In genomic region chr1:125435369-125436135, GRCm38 (mm10) we compare ENCODE assay signal across 7 mouse cellular contexts. TPM values are rescaled to one million over a fixed set of nuclear protein-coding genes. Genes with fewer than 3 reads are reported as not detected.
DNase-seq lines count a peak whose midpoint lies in the region; ATAC-seq lines count a peak whose summit lies in the region.

Gene Actr3, minus strand, starts transcription at chr1:125435727.

- no peaks in the 10 kb centered on the region for H3K9me3 ChIP-seq in intestine, embryonic 15.5 days
- H3K9me3 ChIP-seq in midbrain, embryonic 10.5 days (replicated peaks): no peaks in the 10 kb centered on the region

- H3K27ac ChIP-seq in intestine, embryonic 15.5 days: peak within 1 kb of the TSS; percentile 99
- peak within 1 kb of the TSS; percentile 97 for H3K27ac ChIP-seq in midbrain, embryonic 10.5 days (replicated peaks)

- peak; percentile 100 for DNase-seq in adrenal gland, adult 2 months
- DNase-seq in embryo, embryonic 11.5 days (ENCODE audit: low read depth, low spot score): peak; percentile 100
- DNase-seq in gastrocnemius, postnatal 36 days: peak; percentile 99
- peak; percentile 100 for DNase-seq in left cerebral cortex, postnatal 25 days (ENCODE audit: low spot score in 2 of 2)
- DNase-seq in midbrain, embryonic 10.5 days (ENCODE audit: low spot score): peak; percentile 100
- DNase-seq in right cerebral cortex, postnatal 4 days: peak; percentile 99

- peak within 1 kb of the TSS; percentile 85 for H3K4me3 ChIP-seq in intestine, embryonic 15.5 days (replicated peaks)
- peak within 1 kb of the TSS; percentile 71 for H3K4me3 ChIP-seq in midbrain, embryonic 10.5 days

- ATAC-seq in intestine, embryonic 15.5 days: peak; percentile 95

- intact Hi-C loops in gastrocnemius, postnatal 36 days (cut with DNase I): loop anchor here (1.0 kb wide), 1 partner anchor 125 kb away; the partner anchor contains the start of gene Slc35f5
- intact Hi-C loops in left cerebral cortex, postnatal 25 days (cut with DNase I): loop anchor here (1.0 kb wide), 1 partner anchor 125 kb away; the partner anchor contains the start of gene Slc35f5

- peaks cover 7% of the 10 kb centered on the region for H3K4me1 ChIP-seq in intestine, embryonic 15.5 days (replicated peaks)
- peaks cover 31% of the 10 kb centered on the region for H3K4me1 ChIP-seq in midbrain, embryonic 10.5 days

- H3K27me3 ChIP-seq in intestine, embryonic 15.5 days (replicated peaks): no peaks in the 10 kb centered on the region
- no peaks in the 10 kb centered on the region for H3K27me3 ChIP-seq in midbrain, embryonic 10.5 days (ENCODE audit: low read depth, poor library complexity, severe bottlenecking)

- under 1% methylated on average over 51 of the region's 59 CpGs for WGBS in intestine, embryonic 15.5 days
- under 1% methylated on average over 45 of the region's 59 CpGs for WGBS in midbrain, embryonic 10.5 days

- peak within 1 kb of the TSS; percentile 57 for H3K4me2 ChIP-seq in intestine, embryonic 15.5 days (replicated peaks)

- peak within 1 kb of the TSS; percentile 95 for H3K9ac ChIP-seq in intestine, embryonic 15.5 days

- no peaks in the 10 kb centered on the region for H3K36me3 ChIP-seq in intestine, embryonic 15.5 days
- H3K36me3 ChIP-seq in midbrain, embryonic 10.5 days: no peaks in the 10 kb centered on the region

RNA-seq across cellular contexts. Expression of gene Actr3, which starts in this region (rescaled TPM):
- 100 to 1,000 TPM; 170 to 187 TPM for total RNA-seq in adrenal gland, adult 2 months (2021)
- polyA plus RNA-seq in adrenal gland, adult 2 months (2012; rRNA removed): 19.3 and 22.8 TPM in 2 replicates
- 10 to 100 TPM; 34.4 to 34.8 TPM for total RNA-seq in gastrocnemius, postnatal 36 days (2021)
- 342 and 356 TPM in 2 replicates for polyA plus RNA-seq in intestine, embryonic 15.5 days (2015; fragmentation: Nextera tagmentation; extraction: Ambion mirVana)
- 100 to 1,000 TPM; 219 to 236 TPM for total RNA-seq in left cerebral cortex, postnatal 25 days (2021)
- 232 and 245 TPM in 2 replicates for polyA plus RNA-seq in midbrain, embryonic 10.5 days (2016; fragmentation: Nextera tagmentation; extraction: Ambion mirVana)

Comparison
In these comparisons a context has a peak if more than half of its experiments do, and no peak if none do; other contexts are left out.
1. Peak in every context shown above with its lines: DNase-seq, ATAC-seq, H3K4me3 ChIP-seq and H3K27ac ChIP-seq.
2. RNA of gene Actr3 (total RNA-seq): 219 to 236 TPM in left cerebral cortex, postnatal 25 days and 170 to 187 TPM in adrenal gland, adult 2 months; 34.4 to 34.8 TPM in gastrocnemius, postnatal 36 days; every median in the first group is over 4 times any median in the second.